Mouse (Mus musculus) right cerebral cortex, adult 2 months (tissue): ENCODE results near the gene Sept10.
A peak's percentile ranks its signal among the peaks of the same experiment; 100 is the strongest.

Experiments
- DNase-seq, 2 experiments: peaks; one replicate each; pipeline ENCODE4 v3.0.0; 2021 to 2022; ENCODE audit warnings: low spot score in 2 of 2

Gene Sept10

GRCm38 (mm10) chr10:59225137-59225536, 3.5 kb upstream of the Sept10 start:
- no peak for DNase-seq

- no peak for DNase-seq
Observed at GRCm38 (mm10) chr10:59223890-59224289, 2.2 kb upstream of the Sept10 start.

GRCm38 (mm10) chr10:59223301-59223700, 1.7 kb upstream of the Sept10 start:
- no peak for DNase-seq

GRCm38 (mm10) chr10:59222271-59223101, 839 bp upstream of the Sept10 start:
- DNase-seq, result peak; percentile 34 to 36

GRCm38 (mm10) chr10:59220824-59221472, 699 bp downstream of the Sept10 start:
- DNase-seq, result no peak

- no peak for DNase-seq
Observed at GRCm38 (mm10) chr10:59200011-59200410, 21.6 kb downstream of the Sept10 start.

GRCm38 (mm10) chr10:59196763-59197162, 24.9 kb downstream of the Sept10 start:
- DNase-seq, result no peak

- DNase-seq, result no peak
Observed at GRCm38 (mm10) chr10:59194891-59195290, 26.8 kb downstream of the Sept10 start.

GRCm38 (mm10) chr10:59182306-59182705, 39.3 kb downstream of the Sept10 start:
- DNase-seq, result no peak

GRCm38 (mm10) chr10:59179620-59180019, 42.0 kb downstream of the Sept10 start:
- DNase-seq, result no peak

GRCm38 (mm10) chr10:59172539-59172938, 49.1 kb downstream of the Sept10 start:
- DNase-seq, result no peak

- no peak for DNase-seq
Observed at GRCm38 (mm10) chr10:59171042-59171441, 50.6 kb downstream of the Sept10 start.

- peak; percentile 71 to 72 for DNase-seq
Observed at GRCm38 (mm10) chr10:59166104-59166944, 55.3 kb downstream of the Sept10 start.

- no peak for DNase-seq
Observed at GRCm38 (mm10) chr10:59162185-59162897, 59.3 kb downstream of the Sept10 start.

GRCm38 (mm10) chr10:59158627-59159026, 63.0 kb downstream of the Sept10 start:
- no peak for DNase-seq

GRCm38 (mm10) chr10:59152544-59153081, 69.0 kb downstream of the Sept10 start:
- DNase-seq, result no peak

GRCm38 (mm10) chr10:59150938-59151657, 70.5 kb downstream of the Sept10 start:
- no peak for DNase-seq

- peak; percentile 54 to 67 for DNase-seq
Observed at GRCm38 (mm10) chr10:59149956-59150383, 71.7 kb downstream of the Sept10 start.

GRCm38 (mm10) chr10:59133478-59134009, 88.1 kb downstream of the Sept10 start:
- DNase-seq, result no peak

GRCm38 (mm10) chr10:59131926-59132628, 89.6 kb downstream of the Sept10 start:
- no peak for DNase-seq
